Mouse (Mus musculus) spleen, adult 2 months (tissue): ENCODE data around the gene Npy2r. TPM values are rescaled to one million over a fixed set of nuclear protein-coding genes. Genes with fewer than 3 reads are reported as not detected.

Experiments used
- DNase-seq, 2 experiments: peaks; one replicate each; pipeline versions ENCODE4 v3.0.0 to v3.0.0-alpha.2; 2012 to 2021; ENCODE audit warnings: low spot score in 2 of 2, low read depth in 1 of 2
- H3K27ac ChIP-seq: fragments of 200-500 bp; 2 replicates; pipeline ENCODE4 v1.5.1; 2012; ENCODE audit warnings: low read length, inconsistent platforms; ENCODE audit not compliant: insufficient read depth
- H3K27me3 ChIP-seq: fragments of 200-500 bp; 2 replicates; pipeline ENCODE4 v1.6.1; 2012; ENCODE audit warnings: mild to moderate bottlenecking, moderate library complexity, low read length, inconsistent platforms; ENCODE audit not compliant: control insufficient read depth, insufficient read depth
- H3K36me3 ChIP-seq: fragments of 200-500 bp; 2 replicates; pipeline ENCODE4 v1.6.1; 2012; ENCODE audit warnings: mild to moderate bottlenecking, low read length, inconsistent platforms; ENCODE audit not compliant: control insufficient read depth, insufficient read depth
- H3K4me1 ChIP-seq: fragments of 200-500 bp; 2 replicates; pipeline ENCODE4 v1.6.1; 2011; ENCODE audit warnings: inconsistent platforms; ENCODE audit not compliant: control insufficient read depth, insufficient read depth, insufficient read length
- H3K4me3 ChIP-seq: fragments of 200-500 bp; 2 replicates; pipeline ENCODE4 v1.5.1; 2011; ENCODE audit warnings: mild to moderate bottlenecking, inconsistent platforms; ENCODE audit not compliant: insufficient read depth, insufficient read length; ENCODE audit errors: extremely low read depth
- CTCF ChIP-seq: fragments of 200-500 bp; IDR thresholded peaks from 2 replicates; pipeline ENCODE4 v1.5.1; 2011; ENCODE audit warnings: mild to moderate bottlenecking, inconsistent platforms; ENCODE audit not compliant: insufficient read depth, insufficient read length, insufficient replicate concordance; ENCODE audit errors: extremely low read depth
- POLR2A ChIP-seq: fragments of 200-500 bp; IDR thresholded peaks from 2 replicates; pipeline ENCODE4 v1.6.1; 2011; ENCODE audit warnings: low read depth, low read length, inconsistent platforms
- WGBS: fragments of 180-500 bp; shearing (Covaris S2); methylation state at CpG from one replicate; pipeline ENCODE4 v1.1.7; 2018; 5-methylcytosine and 5-hydroxymethylcytosine counted together
- polyA plus RNA-seq: library from polyadenylated mRNA; depleted of rRNA; stranded (reverse); fragments of >200 nt; gene quantifications from 2 replicates; pipeline ENCODE4 v1.2.3, GENCODE M21; 2012; rRNA removed

Gene Npy2r
- polyA plus RNA-seq, 1 experiment, result not detected

GRCm38 (mm10) chr3:82524792-82525191, 23.1 kb downstream of the Npy2r start:
- no peaks in the 10 kb centered on the region for H3K27me3 ChIP-seq
- no peak for DNase-seq
- no peaks in the 10 kb centered on the region for H3K36me3 ChIP-seq
- WGBS, result 73% methylated on average over 1 of the region's 1 CpGs
- H3K4me1 ChIP-seq, result no peaks in the 10 kb centered on the region
- TF ChIP-seq CTCF (no peak), POLR2A (no peak)
- no peak overlapping the region for H3K4me3 ChIP-seq
- H3K27ac ChIP-seq, result no peak overlapping the region

GRCm38 (mm10) chr3:82498006-82498405, 49.9 kb downstream of the Npy2r start:
- TF ChIP-seq POLR2A, result no peak
- no peak for TF ChIP-seq CTCF
- Histone ChIP-seq H3K27ac (no peak overlapping the region), H3K36me3 (no peaks in the 10 kb centered on the region), H3K4me1 (no peaks in the 10 kb centered on the region), H3K4me3 (no peak overlapping the region), H3K27me3 (no peaks in the 10 kb centered on the region)
- WGBS, result 92% methylated on average over 4 of the region's 4 CpGs
- no peak for DNase-seq

Other genes starting within 250 kb of the Npy2r start
- gene Map9, start 190.0 kb downstream of the Npy2r start, polyA plus RNA-seq, result 0.06 and 0.08 TPM in 2 replicates